Mouse (Mus musculus) neutrophil, adult 5-6 weeks (primary cell): Measurements from ENCODE around the gene Impdh1. TPM values are rescaled to one million over a fixed set of nuclear protein-coding genes. Genes with fewer than 3 reads are reported as not detected.
"Not testable (repeated sequence)": the region's sequence is repeated elsewhere in the genome, so short reads cannot be mapped to it uniquely, and the experiment has no call there.

Experiments used
- ATAC-seq: fragments of 151-379, 151-347 bp; 2 replicates; pipeline ENCODE4 v1.8.0; 2017; ENCODE audit warnings: mild to moderate bottlenecking, moderate TSS enrichment; ENCODE audit not compliant: insufficient number of reproducible peaks, poor library complexity, low FRiP score, severe bottlenecking; ENCODE audit errors: extremely low read depth
- total RNA-seq: library from RNA; stranded (forward); fragments of 200-1000 nt; gene quantifications from 2 replicates; pipeline ENCODE4 v1.2.3, GENCODE M21; 2017

Gene Impdh1
- total RNA-seq = 17.1 and 18.2 TPM in 2 replicates

- peak; percentile 51 for ATAC-seq
These were observed at the start of gene Impdh1 for GRCm38 (mm10) chr6:29215881-29216501. Gene Impdh1 (minus strand): TSS chr6:29216364.

GRCm38 (mm10) chr6:29264456-29264781, 48.3 kb upstream of the Impdh1 start:
- 0 out of 2 replicates have a peak, but pooled peaks have one; percentile 19 for ATAC-seq

GRCm38 (mm10) chr6:29263650-29264455, 47.7 kb upstream of the Impdh1 start:
- ATAC-seq = no peak

GRCm38 (mm10) chr6:29261831-29262230, 45.7 kb upstream of the Impdh1 start:
- no peak for ATAC-seq

- ATAC-seq = no peak
These were observed 43.3 kb upstream of the Impdh1 start for GRCm38 (mm10) chr6:29259418-29259817.

GRCm38 (mm10) chr6:29247072-29247471, 30.9 kb upstream of the Impdh1 start:
- ATAC-seq = no peak

- ATAC-seq = 0 out of 2 replicates have a peak, but pooled peaks have one; percentile 15
These were observed 30.4 kb upstream of the Impdh1 start for GRCm38 (mm10) chr6:29246585-29246984.

- no peak for ATAC-seq
These were observed 30.0 kb upstream of the Impdh1 start for GRCm38 (mm10) chr6:29246183-29246582.

- peak; percentile 80 for ATAC-seq
These were observed 29.3 kb upstream of the Impdh1 start for GRCm38 (mm10) chr6:29245272-29246120.

GRCm38 (mm10) chr6:29242265-29242664, 26.1 kb upstream of the Impdh1 start:
- ATAC-seq = no peak

GRCm38 (mm10) chr6:29241697-29242096, 25.5 kb upstream of the Impdh1 start:
- ATAC-seq = no peak

GRCm38 (mm10) chr6:29240806-29241205, 24.6 kb upstream of the Impdh1 start:
- ATAC-seq = peak; percentile 66

- ATAC-seq = peak; percentile 64
These were observed 18.1 kb upstream of the Impdh1 start for GRCm38 (mm10) chr6:29234272-29234671.

GRCm38 (mm10) chr6:29233710-29234109, 17.5 kb upstream of the Impdh1 start:
- ATAC-seq = no peak

- peak; percentile 27; the same call in 1 of the 2 replicates for ATAC-seq
These were observed 16.2 kb upstream of the Impdh1 start for GRCm38 (mm10) chr6:29232321-29232720.

- ATAC-seq = no peak
These were observed 15.6 kb upstream of the Impdh1 start for GRCm38 (mm10) chr6:29231799-29232198.

GRCm38 (mm10) chr6:29230386-29230785, 14.2 kb upstream of the Impdh1 start:
- ATAC-seq = no peak

- no peak for ATAC-seq
These were observed 13.2 kb upstream of the Impdh1 start for GRCm38 (mm10) chr6:29229265-29229913.

GRCm38 (mm10) chr6:29217717-29218116, 1.6 kb upstream of the Impdh1 start:
- not testable (repeated sequence) for ATAC-seq
